Mouse (Mus musculus) brain, embryonic 14.5 days (tissue): ENCODE measurements around the gene Galnt2.

Experiments used
- CTCF ChIP-seq: fragments of 200-500 bp; IDR thresholded peaks from 2 replicates; pipeline ENCODE4 v1.5.1; 2012; ENCODE audit warnings: inconsistent platforms, mild to moderate bottlenecking, moderate library complexity, borderline replicate concordance; ENCODE audit not compliant: insufficient read depth, insufficient read length; ENCODE audit errors: extremely low read depth
- POLR2A ChIP-seq: fragments of 200-500 bp; IDR thresholded peaks from 2 replicates; pipeline ENCODE4 v1.6.1; 2012; ENCODE audit warnings: mild to moderate bottlenecking, inconsistent platforms, borderline replicate concordance; ENCODE audit not compliant: poor library complexity, insufficient read depth, insufficient read length, severe bottlenecking; ENCODE audit errors: extremely low read depth

DNA sequence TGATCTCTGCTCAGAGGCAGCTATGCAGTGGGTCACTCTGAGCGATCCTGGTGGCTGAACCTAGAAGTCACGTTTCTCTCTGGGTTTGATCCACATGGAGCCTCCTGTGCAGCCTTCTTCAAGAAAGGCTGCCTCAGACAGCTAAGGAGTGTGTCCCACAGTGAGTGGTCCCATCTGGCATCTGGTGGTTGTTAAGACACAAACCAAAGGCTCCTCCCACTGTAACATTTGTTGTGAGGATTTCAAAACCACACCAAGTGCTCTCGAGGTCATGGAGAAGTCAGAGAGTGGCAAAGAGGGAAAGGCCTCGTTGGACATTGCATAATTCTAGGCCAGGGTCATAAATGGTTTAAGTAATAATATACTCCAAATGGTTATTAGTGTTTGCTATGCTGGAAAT, 19.6 kb downstream of the Galnt2 start:
- TF ChIP-seq POLR2A, result no peak
- TF ChIP-seq CTCF, result no peak
